Mouse (Mus musculus) megakaryocyte, embryonic 14.5 days (primary cell): ENCODE data around the gene Glt8d2.

Experiments
- FLI1 ChIP-seq: IDR thresholded peaks from 2 replicates; pipeline ENCODE4 v1.6.1; 2012; ENCODE audit warnings: low read length, inconsistent platforms, mixed read lengths
- GATA1 ChIP-seq: IDR thresholded peaks from 3 replicates; pipeline ENCODE4 v1.6.1; 2012; ENCODE audit warnings: mixed read lengths, low read length, inconsistent platforms, borderline replicate concordance

DNA sequence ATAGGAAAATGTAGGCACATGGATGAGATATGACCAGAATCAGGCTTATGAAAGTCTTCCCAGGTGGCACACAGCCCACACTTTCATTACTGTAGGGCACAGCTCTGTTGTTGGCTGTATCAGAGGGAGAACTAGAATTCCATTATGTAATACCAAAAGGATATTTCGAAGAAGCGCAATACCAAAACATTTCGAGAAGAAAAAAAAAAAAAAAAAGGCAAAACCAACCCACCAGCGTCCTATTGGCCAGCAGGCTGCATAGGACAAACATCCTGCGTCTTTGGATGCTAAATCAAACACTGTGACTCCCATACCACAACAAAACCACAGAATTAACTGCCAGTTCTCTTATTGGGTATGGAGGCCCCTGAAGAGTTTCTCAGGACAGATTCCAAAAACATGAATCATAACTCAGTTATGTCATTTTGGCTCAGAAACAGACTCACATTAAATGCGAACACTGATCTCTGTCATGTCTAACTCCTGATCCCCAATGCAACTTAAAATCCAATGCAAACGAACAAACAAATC lies 704 bp downstream of the Glt8d2 start:
- TF ChIP-seq GATA1 (no peak), FLI1 (no peak)
